Mouse (Mus musculus): Measurements from ENCODE around the gene Cntln. TPM values are rescaled to one million over a fixed set of nuclear protein-coding genes. Genes with fewer than 3 reads are reported as not detected.

Gene Cntln
- total RNA-seq, 2 experiments from 2014 or later: 11.2 to 14.2 TPM

GRCm38 (mm10) chr4:85049933-85050553 lies 165.9 kb downstream of the Cntln start:
- DNase-seq (ENCODE audit: low spot score in 2 of 2): no peak

GRCm38 (mm10) chr4:85054616-85055015 lies 170.5 kb downstream of the Cntln start:
- no peak for DNase-seq (ENCODE audit: low spot score in 2 of 2)

GRCm38 (mm10) chr4:85059598-85059997 lies 175.5 kb downstream of the Cntln start:
- no peak for DNase-seq (ENCODE audit: low spot score in 2 of 2)

- no peak for DNase-seq (ENCODE audit: low spot score in 2 of 2)
Observed at GRCm38 (mm10) chr4:85061676-85062075, 177.6 kb downstream of the Cntln start.

- DNase-seq (ENCODE audit: low spot score in 2 of 2): no peak
Observed at GRCm38 (mm10) chr4:85096033-85096432, 211.9 kb downstream of the Cntln start.

- DNase-seq (ENCODE audit: low spot score in 2 of 2): peak in 1 of 2 experiments; percentile 55
Observed at GRCm38 (mm10) chr4:85096682-85097081, 212.6 kb downstream of the Cntln start.

GRCm38 (mm10) chr4:85102168-85102567 lies 218.1 kb downstream of the Cntln start:
- DNase-seq (ENCODE audit: low spot score in 2 of 2): no peak

- no peak for DNase-seq (ENCODE audit: low spot score in 2 of 2)
Observed at GRCm38 (mm10) chr4:85106416-85106815, 222.3 kb downstream of the Cntln start.

- DNase-seq (ENCODE audit: low spot score in 2 of 2): no peak
Observed at GRCm38 (mm10) chr4:85106961-85107360, 222.9 kb downstream of the Cntln start.

GRCm38 (mm10) chr4:85120271-85120670 lies 236.2 kb downstream of the Cntln start:
- DNase-seq (ENCODE audit: low spot score in 2 of 2): no peak

GRCm38 (mm10) chr4:85149726-85150125 lies 265.6 kb downstream of the Cntln start:
- DNase-seq (ENCODE audit: low spot score in 2 of 2): no peak

GRCm38 (mm10) chr4:85151881-85152280 lies 267.8 kb downstream of the Cntln start:
- no peak for DNase-seq (ENCODE audit: low spot score in 2 of 2)

- no peak for DNase-seq (ENCODE audit: low spot score in 2 of 2)
Observed at GRCm38 (mm10) chr4:85154361-85154760, 270.3 kb downstream of the Cntln start.

GRCm38 (mm10) chr4:85161156-85161555 lies 277.0 kb downstream of the Cntln start:
- DNase-seq (ENCODE audit: low spot score in 2 of 2): no peak

GRCm38 (mm10) chr4:85162468-85163312 lies 278.6 kb downstream of the Cntln start:
- DNase-seq (ENCODE audit: low spot score in 2 of 2): peak in 1 of 2 experiments; percentile 34

- no peak for DNase-seq (ENCODE audit: low spot score in 2 of 2)
Observed at GRCm38 (mm10) chr4:85163313-85163615, 279.2 kb downstream of the Cntln start.

- DNase-seq (ENCODE audit: low spot score in 2 of 2): no peak
Observed at GRCm38 (mm10) chr4:85168001-85168400, 283.9 kb downstream of the Cntln start.

- DNase-seq (ENCODE audit: low spot score in 2 of 2): no peak
Observed at GRCm38 (mm10) chr4:85175466-85175865, 291.4 kb downstream of the Cntln start.

- DNase-seq (ENCODE audit: low spot score in 2 of 2): no peak
Observed at GRCm38 (mm10) chr4:85178394-85179051, 294.4 kb downstream of the Cntln start.
